Mouse (Mus musculus): ENCODE measurements around the gene Spz1.
A peak's percentile ranks its signal among the peaks of the same experiment; 100 is the strongest.
"Not testable (repeated sequence)": the region's sequence is repeated elsewhere in the genome, so short reads cannot be mapped to it uniquely, and the experiment has no call there.

The Spz1 gene

DNA sequence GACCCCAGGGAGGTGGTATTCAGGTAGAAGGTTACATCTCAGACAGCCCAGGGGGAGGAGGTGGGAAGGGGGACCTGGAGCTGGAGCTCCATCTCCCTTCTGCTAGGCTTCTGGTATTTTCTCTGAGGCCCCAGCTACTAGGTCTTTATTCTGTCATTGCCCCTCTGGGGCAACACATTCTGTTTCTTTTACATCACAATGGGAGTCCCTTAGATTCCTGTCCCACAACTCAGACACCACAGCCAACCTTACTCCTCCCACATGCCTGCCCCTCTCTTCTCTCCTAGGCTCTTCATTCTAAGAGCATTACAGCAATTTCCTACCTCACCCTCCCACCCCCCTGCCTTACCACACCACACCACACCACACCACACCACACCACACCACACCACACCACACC is at the start of gene Spz1:
Spz1 (minus strand) TSS at position 101 of the 400 bp plus-strand sequence.
- no peak for DNase-seq

DNA sequence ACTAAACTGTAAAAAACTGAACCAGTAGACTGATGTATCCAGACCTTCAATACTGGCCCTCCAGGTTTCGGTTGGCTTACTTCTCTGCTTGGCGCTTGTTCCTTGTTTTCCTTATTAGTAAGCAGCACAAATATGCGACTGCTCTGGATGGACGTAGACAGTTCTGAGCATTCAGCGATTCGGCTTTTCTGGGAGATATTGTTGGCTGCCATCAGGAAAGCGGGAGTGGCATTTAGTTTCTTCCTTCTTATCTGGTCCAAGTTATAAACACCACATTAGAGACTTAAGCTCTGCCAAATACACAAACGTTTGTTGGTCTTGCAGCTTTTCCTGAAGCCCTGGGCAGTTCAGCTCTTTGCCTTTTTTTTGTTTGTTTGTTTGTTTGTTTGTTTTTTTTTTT is 40.5 kb upstream of the Spz1 start:
- DNase-seq, result no peak

DNA sequence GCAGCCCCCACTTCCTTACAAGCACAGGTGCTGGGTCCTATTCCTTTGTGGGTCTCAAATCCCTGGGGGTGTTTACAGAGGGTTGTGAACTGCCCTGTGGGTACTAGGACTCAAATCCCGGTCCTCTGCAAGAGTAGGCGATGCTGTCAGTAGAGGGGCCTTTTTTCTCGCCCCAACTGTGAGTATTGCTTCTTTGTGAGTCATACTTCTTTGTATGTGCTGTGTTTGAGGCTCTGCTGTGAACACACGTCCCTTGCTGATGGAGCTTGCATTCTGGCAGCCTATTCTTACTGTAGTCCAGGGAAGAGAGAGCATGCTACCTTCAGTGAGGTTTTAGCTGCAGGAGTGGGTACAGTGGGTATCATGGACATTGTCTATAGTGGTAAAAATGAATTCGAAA is 39.2 kb upstream of the Spz1 start:
- no peak for DNase-seq

DNA sequence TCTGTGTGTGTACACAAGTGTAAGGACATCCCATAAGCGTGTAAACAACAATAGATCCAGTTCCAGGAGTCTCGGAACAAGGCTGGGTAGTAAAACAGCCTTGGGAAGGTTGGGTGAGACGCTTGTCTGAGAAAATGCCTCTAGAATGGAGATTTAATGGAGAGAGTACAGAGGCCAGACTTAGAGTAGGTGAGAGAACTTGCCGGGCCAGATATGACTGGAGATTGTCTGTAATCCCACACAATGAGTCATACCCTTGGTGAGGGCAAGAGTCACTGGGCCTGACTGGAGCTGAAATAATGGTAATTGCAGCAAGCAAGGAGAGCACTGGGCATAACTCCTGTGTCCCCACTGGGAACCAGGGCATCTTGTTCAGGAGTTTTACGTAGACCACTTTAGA is 37.1 kb upstream of the Spz1 start:
- DNase-seq, result no peak

DNA sequence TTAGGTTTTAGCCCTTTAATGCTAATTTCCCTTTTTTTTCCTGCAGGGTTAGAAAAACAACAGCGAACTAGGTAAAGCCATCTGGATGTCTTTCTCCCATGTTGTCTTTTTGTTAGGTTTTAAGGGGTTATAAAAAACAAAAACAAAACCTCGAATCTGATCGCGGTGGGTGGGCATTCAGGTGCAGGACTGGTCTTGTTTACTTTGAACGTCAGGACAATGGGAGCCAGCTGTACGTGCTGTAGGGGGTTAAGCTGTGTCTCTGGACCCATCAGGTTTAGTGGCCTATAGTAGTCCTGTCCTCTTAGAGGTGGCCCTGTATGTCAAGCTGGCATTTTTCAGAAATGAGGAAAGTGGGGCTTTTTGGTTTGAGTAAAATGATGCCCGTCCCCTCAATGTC is 35.9 kb upstream of the Spz1 start:
- DNase-seq, result no peak

DNA sequence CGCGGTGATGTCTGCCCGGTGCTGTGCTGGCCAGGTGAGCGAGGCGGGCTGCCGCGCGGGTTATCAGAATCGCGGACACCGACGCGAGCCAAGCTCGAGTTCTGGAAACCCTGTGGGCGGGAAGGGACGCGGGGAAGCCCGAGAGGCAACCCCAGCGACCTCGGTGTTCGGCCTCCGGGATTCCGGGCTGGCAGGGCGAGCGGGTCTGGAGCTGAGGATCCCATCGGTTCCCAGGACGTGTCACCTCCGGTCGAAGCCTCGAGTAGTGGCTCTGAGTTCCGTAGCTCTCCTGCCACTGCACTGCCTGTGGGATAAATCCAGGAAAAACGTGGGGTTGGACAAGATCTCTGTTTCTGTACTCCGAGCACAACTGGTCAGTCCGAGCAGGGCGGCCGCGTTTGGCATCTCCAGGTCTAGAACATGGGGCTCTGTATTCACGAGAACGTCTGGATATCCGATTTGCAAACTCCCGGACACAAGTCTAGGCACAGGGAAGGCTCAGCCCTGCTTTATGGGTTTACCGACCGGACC is 35.3 kb upstream of the Spz1 start:
- no peak for DNase-seq

DNA sequence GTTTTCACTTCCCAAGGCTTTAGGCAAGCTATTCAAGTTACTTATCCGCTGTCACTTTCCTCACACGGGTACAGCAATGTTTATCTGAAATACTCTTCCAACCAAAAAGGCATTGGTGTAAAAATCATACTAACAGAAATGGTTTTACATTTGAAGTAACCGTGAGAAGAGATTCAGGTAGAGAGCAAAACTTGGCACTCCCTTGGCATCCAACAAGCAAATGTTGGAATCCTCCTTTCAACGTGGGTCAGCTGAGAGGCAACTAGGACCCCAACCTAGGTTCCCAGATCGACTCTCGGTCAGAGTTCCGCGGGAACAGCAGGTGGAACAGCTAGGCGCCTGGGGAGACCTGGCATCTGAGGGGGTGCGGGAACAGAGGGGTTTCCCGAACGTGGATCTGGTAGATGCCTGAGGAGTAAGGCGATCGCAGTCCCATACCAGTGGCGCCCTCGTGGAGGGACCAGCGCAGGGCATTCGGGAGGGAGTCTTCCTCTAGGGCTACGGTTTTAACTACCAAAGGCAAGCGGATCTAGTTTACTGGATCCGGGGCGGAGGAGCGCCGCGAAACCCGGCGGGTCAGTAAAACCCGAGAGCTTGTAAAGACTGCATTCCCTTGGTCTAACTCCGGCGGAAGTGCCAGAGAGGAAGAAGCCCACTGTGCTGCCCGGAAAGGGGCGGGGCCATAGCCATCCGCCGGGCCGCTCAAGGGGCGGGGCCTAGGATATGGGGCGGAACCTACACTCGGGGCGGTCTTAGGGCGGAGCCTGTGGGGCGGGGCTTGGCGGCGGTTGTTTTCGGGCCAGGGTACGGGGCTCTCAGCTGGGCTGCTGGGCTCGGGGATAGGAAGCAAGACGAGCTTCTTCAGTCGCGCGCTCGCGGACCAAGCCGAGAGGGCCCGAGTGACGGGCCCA is 34.6 kb upstream of the Spz1 start, which contains the start of gene Serinc5:
Serinc5 (plus strand) TSS at position 781 of the 911 bp plus-strand sequence.
- peak; percentile 99 for DNase-seq

DNA sequence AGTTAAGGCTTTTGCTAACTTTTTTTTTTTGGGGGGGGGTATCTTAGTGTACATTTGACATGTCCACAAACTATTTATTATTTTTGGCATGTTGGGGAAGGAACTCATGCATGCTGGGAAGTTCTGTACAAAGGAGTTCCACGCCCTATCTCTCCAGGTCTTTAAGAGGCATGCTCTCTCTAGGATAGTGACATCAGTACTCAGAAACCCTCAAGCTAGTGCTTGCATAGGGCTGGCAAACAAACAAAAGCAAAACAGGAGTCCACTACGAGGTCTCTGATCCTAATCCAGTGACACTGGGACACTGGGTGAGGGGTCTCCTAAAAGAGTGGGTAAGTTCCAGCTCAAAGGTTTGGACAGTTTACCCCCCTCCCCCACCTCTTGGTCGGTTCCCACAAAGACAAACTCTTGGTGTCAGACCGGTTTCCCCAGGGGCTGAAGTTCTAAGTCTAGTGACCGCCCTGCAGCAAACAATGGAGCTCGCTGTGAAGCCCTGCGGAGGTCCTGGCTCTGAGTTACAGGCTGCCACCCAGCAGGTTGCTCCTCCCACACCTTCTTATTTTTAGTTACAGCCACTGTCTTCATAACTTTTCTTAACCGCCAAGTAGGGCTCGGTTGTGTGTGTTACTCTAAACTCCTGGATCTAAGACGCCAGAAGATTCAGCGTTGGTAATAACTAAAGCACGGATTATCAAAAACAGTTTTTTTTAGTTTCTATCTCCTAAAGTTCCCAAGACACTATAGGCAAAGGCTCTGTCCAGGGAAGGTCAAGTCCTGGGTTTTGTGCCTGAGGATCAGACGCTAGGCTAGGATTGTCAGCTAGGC is 33.7 kb upstream of the Spz1 start:
- DNase-seq, result peak; percentile 50

GRCm38 (mm10) chr13:92605306-92605705 is 29.3 kb upstream of the Spz1 start:
- not testable (repeated sequence) for DNase-seq

DNA sequence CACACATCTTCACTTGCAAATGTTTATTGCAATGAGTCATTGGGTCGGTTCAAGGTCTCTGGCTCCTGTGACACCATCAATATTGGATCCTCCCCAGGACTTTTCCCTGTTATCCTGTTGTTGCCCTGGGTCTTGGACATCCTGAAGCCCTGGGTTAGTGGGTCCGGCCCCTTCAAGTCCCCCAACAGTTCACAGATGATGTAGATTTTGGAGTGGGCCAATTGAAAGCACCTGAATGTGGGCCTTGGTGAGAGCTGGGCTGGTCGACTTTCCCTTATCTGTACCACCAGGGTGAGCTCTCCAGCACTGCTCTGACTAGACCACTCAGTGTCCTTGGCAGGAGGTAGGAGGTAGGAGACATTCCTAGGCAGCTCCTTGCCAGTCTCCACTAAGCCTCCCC is 19.5 kb upstream of the Spz1 start:
- DNase-seq, result no peak

- no peak for DNase-seq
Observed at GRCm38 (mm10) chr13:92594907-92595306, 18.9 kb upstream of the Spz1 start.

DNA sequence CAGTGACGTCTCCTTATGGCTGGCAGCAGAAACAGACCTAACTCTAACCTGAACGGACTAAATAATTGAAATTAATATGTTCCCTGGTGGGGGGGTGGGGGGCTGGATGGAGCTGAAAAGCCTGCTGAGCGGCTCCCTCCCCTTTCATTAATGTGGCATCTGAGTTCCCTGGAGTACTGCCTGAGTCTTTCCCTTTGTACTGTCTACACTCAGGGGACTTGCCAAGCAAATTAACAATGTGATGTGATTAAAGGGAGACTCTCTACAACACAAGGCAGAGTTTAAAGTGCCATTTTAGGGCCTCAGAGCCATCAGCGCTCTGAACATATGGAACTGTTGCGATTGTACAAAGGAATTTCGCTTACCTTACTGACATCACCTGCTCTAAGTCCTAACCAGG is 18.5 kb upstream of the Spz1 start:
- DNase-seq, result no peak

DNA sequence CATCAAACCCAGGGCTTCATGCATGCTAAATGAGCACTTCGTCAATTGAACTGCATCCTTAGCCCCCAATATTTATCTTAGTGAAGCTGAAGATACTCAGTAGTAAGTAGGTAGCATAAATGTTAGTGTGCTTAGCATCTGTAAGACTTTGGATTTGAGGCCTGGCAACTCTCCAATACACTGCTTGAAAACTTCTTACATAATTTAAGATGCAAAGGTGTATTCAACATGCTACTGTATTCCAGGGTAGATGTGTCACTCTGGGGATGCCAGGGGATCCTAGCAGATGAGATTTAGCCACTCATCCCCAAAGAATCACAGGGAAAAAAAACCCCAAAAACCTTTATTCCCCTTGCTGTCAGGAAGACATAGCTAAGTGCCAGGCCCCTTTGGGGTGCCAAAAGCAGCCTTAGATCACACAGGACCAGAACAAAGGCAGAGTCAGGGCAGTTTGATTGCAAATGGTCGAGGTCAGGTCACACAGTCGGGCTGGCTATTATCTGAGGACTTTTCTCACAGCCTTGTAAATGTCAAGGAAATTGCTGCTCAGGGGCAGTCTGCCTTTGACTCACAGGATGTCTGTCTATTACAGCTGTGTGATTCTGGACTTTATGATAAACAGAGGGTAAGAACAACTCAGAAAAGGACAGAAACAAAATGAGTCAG is 17.9 kb upstream of the Spz1 start:
- DNase-seq, result no peak

GRCm38 (mm10) chr13:92592786-92593635 is 17.0 kb upstream of the Spz1 start:
- DNase-seq, result peak; percentile 34

DNA sequence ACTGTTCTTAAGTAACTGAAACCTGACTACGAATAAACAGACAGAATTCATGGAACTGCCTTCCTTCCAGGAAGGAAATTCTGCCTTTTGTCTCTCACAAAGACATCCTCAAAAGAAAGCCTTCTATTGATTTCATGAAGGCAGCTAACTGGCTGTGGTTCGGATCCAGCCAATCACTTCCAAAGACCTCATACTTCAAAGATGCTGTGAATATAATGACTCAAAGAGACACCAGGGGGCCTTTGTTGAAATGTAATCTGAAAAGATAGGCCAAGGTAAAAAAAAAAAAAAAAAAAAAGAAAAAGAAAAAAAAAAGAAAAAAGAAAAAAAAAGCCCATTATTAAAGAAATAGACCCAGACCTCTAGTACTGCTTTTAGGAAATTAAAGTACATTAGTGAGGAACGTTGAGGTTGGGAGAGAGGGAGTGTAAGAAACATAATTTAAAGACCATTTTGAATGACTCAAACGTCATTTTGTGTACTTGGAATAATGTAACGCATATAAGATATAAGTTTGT is 16.4 kb upstream of the Spz1 start:
- no peak for DNase-seq

DNA sequence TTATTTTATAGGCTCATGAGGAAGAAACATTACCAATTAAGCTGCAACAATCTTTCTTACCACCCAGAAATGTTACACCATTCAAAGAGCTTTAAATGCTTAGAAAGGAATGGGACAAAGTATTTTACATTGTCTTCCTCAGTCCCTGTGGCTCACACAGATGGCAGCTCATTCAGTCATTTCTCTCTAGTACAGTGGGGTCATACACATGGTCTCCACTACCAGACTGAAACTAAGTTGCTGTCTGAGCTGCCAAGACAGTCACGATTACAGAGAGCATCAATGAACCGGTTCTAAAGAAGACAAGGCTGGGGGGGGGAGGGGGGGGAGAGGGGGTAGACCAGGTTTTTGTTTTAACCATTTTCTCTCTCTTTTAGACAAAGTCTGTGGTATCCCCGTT is 15.3 kb upstream of the Spz1 start:
- DNase-seq, result no peak

DNA sequence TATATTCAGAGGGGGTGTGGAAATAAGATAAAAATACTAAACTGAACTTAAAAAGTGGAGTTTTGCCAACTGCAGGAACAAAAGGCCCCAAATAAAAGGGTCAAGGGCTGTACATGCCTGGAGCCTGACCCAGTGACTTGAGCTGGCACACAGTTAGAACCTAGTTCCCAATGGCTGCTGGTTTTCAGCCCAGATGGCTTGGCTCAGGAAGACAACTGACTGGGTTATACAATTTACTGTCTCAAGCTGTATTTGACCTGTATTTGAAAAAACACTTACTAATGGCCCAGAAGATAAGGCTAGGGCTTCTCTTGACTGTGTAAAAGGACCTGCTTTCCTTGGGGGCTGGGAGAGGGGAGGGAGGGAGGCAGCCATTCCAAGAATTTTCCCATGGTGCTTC is 13.3 kb upstream of the Spz1 start:
- DNase-seq, result peak; percentile 48

DNA sequence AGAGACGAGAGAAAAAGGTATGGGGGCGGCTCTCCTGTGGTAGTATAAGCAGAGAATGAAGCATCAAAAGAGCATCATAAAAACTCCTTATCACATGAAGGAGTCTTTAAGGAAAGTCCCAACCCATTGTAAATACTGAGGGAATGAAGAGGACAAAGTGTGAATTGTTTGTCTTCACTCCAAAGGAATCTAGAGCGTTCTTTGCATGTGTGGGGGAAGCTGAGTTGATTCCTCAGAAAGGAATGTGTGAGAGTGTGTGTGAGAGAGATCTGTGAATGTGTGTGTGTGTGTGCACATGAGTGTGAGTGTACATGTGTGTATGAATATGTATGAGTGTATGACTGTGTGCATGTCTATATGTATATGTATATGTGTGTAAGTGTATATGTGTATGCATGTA is 12.7 kb upstream of the Spz1 start:
- DNase-seq, result no peak

- peak; percentile 61 for DNase-seq
Observed at GRCm38 (mm10) chr13:92584094-92584717, 8.2 kb upstream of the Spz1 start.

DNA sequence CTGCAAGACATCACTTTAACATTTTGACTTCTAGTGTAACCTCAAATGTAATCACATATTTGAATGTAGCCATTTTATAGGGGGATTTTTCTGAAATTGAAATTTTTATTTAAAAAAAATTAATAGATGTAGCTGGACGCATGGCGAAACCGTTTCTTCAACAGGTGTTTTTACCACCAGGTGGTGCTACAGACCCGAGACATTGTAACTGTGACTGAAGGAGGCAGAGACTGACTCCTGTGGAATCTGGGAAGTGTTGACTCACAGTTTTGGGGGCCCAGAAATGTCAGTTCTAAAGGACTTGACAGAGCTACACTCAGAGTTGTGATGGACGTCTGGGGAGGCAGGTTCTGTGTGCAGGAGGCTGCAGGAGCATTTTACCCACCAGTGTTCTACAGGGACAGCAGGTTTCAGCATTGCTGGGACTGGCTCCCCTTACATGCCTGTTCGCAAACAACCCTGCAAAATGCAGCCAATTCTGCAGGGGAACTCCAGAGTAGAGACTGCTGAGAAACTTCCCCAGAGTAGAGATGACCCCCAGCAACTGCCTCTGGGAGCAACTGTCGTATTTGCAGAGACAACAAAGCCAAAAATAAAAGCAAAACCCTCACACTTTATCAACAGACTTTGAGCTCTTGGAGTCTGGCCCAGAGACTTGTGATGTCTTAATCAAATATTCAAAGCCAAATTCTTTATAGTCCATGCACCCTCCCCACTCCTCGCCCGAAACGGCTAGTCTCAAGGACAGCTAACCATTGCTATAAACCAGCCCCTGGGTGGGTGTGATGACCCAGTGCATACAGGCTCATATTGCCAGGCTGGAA is 4.5 kb upstream of the Spz1 start:
- peak; percentile 87 for DNase-seq

All from lung, postnatal 14 days (tissue).